Mouse (Mus musculus) embryo, embryonic 9.5 days (tissue): Measurements from ENCODE around the gene Ptpn6.
A peak's percentile ranks its signal among the peaks of the same experiment; 100 is the strongest.

Experiments used
- DNase-seq: peaks from one replicate; pipeline ENCODE4 v3.0.0-alpha.2; 2017; ENCODE audit errors: extremely low spot score

The Ptpn6 gene

DNA sequence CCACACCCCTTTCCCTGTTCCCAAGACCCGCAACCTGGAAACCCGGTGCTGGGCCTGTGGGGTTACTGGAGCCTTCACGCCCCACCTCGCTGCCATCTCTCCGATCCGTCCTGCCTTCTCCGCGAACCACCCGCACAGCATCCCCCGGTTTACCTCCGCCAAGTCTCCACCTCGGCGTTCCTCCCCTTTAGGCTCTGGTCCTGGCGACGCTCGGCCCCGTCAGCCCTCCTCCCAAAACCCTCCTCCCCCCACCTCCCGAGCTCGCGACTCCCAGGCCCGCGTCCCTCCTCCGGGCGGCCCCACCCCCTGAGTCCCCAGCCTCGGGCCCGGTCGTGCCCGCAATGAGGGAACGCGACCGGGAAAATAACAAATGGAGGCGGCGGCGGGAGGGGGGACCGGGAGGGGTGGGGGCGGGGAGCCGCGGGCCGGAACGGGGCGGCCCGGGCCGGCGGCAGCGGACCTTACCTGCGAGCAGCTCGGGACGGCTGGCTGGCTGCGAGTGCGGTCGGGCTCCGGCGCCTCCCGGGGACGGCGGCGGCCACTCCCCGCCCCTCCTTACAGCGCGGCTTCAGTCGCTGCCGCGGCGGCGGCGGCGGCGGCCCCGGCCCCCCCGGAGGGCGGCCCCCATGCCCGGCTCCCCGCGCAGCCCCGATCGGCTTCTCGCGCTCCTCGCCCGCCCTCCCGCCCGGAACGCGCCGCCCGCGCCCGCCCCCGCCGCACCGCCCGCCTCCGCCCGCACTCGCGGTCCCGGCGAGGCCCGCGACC lies 17.5 kb upstream of the Ptpn6 start, which contains the start of the genes Gm45234 and Atn1:
Gm45234 (minus strand) TSS at position 191 of the 765 bp plus-strand sequence.
Atn1 (minus strand) TSS at position 694 of the 765 bp plus-strand sequence.
- peak; percentile 84 for DNase-seq

- no peak for DNase-seq
These were observed 16.8 kb upstream of the Ptpn6 start for GRCm38 (mm10) chr6:124755306-124755705.

GRCm38 (mm10) chr6:124753861-124754260 lies 15.3 kb upstream of the Ptpn6 start:
- no peak for DNase-seq

DNA sequence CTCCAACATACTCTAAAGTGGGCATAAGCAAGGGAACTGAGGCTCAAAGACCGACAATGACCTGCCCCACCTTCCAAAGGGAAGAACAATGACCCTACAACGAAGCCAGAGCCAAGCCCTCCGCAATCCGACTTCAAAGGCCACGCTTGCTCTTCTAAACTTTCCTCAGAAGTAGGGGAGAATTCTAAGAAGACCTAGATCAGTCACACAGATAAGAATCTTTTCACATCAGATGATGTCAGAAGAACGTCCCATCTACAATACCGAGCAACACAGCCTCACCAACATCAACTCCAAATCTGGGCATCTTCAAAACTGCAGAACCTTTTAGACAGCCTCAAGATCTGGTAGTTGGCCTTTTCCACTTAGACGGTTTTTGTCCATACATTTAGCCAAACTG lies 11.9 kb upstream of the Ptpn6 start:
- no peak for DNase-seq

GRCm38 (mm10) chr6:124746654-124747632 lies 8.4 kb upstream of the Ptpn6 start:
- DNase-seq, result no peak

DNA sequence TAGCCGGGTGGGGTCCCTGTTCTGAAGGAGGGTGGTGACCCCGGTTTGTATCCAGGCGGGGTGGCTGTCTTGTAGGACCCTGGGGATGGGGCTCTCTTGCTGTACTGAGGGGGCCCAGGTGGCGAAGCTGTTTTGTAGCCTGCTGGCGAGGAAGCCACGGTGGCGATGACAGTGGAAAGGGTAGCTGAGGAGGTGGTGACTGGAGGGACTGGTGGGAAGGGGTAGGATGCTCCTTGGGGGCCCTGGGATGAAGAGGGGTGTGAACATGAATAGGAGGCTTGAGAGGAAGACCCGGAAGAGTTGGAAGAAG lies 7.7 kb upstream of the Ptpn6 start:
- DNase-seq, result no peak

GRCm38 (mm10) chr6:124745490-124746295 lies 7.2 kb upstream of the Ptpn6 start:
- DNase-seq, result peak; percentile 95

DNA sequence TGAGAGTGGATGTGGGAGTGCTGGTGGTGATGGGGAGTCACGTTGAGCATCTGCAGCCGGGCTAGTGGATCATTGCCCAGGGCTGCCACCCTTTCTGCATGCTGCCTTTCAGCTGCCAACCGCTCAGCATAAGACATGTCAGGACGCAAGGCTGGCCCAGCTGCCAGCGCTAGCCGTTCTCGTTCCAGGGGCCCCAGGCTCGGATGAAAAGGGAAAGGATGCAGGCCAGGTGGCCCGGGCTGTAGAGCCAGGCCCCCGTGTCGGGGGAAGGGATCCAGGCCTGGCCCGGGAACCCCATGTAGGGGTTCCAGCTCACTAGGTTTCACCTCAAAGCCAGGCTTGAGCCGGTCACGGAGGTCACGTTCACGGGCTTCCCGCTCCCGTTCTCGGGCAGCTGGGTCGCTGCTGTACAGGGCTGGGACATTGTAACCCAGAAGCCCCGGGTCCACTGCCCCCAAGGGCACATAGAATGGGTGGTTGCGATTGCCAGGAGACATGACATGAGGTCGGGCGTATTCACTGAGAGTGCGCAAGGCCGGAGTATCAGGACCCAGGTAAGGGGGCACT lies 6.3 kb upstream of the Ptpn6 start:
- no peak for DNase-seq

- DNase-seq, result no peak
These were observed 5.1 kb upstream of the Ptpn6 start for GRCm38 (mm10) chr6:124743647-124744046.

GRCm38 (mm10) chr6:124742839-124743514 lies 4.5 kb upstream of the Ptpn6 start:
- DNase-seq, result no peak

DNA sequence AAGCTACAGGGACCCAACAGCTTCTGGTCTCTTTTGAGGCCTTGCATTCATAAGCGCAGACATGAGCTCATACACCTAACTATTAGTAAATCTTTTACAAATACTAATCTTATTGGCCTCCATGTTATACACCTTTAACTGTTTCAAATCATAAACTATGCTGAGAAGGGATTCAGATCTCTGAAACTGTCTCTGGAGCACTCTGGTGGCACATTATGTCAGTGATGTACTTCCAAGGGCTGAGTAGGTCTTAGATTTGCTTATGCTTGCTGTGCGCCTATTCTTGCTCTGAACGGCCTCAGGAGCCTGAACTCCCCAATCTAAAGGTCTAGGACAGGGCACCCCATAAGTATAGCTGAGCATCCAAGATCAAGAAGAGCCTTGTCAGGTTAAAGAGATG lies 3.3 kb upstream of the Ptpn6 start:
- no peak for DNase-seq

DNA sequence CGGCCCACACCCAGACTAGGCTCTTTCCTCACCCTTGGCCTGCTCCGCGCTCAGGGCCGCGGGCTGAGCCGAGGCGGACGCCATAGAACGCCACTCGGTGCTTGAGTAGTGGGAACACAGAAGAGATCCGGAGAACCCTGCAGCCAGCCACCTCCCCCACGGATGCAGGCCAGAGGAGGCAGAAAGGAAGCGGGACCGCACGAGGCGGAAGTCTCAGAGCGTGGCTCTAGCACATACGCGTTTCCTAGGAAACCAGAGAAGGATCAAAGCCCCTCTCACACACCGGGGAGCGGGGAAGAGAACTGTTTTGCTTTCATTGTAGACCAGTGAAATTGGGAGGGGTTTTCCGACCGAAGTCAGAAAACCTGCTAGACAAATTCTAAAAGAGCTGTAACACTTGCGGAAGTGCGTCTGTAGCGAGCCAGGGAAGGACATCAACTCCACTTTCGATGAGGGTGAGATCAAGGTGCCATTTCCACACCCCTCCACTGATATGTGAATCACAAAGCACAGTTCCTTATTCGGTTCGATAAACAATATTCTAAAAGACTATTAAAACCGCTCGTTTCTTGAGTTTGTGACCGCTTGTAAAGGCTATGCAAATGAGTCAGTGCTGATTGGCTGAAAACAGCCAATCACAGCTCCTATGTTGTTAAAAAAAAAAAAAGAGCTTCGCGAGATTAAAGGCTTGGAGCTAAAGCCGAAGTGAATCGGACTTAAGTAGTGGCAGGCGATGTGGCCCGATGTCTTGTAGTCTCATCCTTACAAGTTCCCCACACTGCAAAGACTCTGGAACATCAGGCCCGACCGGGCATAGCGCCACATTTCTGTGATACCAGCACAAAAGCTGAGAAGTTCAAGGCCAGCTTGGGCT lies 2.6 kb upstream of the Ptpn6 start, which contains the start of gene Grcc10:
Grcc10 (minus strand) TSS at position 487 of the 874 bp plus-strand sequence.
- peak; percentile 95 for DNase-seq

DNA sequence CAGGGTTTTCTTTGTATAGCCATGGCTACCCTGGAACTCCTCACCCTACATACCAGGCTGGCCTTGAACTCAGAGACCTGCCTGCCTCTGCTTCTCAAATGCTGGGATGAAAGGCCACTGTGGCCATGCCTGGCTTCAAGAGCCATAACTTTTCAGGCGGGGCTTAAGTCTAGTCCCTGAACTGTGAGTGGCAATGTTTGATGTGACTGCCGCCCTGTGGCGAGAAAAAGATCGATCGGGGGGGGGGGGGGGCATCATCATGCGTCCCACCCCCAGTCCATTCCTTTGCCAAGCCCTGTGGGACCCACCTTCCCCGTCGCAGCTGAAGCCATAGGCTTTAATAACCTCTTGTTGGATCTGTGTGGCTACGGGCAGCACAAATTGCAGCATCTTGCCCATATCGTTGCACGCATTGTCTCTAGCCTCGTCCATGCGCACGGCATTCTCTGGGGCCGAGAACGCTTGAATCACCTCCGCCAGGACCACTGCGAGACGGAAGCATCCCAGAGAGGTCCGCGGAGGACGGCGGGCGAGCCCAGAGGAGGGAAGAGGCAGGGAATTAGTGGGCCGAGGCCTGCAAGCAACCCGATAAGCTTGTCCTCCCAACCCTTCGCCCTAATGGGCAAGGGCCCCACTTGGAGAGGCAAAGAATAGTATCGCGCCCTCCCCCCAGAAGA lies 1.8 kb upstream of the Ptpn6 start:
- DNase-seq, result no peak

DNA sequence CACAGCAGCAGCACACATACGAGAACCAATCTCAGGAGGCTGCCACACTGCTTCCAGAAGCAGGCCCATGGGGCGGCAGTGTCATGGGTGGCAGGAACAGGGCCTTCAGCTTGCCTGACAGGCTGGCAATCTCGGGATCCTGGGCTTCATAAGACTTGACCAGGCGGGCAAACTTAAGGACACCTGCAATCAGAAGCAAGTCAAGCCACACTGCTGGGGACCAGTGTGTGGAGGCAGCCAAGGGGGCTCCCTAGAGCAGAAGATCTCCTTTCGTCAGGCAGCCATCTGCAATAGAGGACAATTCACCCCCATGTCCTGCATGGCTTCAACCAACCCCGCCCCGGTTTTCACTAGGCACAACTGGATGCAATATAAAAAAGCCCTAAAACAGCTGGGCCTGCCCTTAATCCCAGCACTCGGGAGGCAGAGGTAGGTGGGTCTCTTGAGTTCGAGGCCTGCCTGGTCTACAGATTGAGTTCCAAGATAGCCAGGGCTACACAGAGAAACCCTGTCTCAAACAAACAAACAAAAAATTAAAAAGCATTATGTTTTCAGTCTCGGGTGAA lies 800 bp upstream of the Ptpn6 start:
- no peak for DNase-seq

DNA sequence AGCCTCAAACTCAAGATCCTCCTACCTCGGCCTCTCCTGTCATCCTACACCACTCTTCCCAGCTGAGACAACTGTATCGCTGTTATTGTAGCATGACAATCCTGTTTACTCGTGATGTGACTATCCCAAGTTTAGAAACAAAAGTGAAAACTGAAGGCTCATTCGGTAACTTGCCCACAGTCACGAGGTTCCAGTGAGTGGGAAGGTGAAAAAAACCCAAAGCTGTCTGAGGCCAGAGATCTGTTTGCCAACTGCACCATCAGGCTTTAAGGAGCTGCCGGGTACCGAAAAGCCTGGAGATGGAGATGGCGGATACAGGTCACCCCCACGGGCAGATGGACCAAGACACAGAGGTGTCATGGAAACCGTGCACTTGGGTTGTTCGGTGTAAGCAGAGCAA lies 1.5 kb downstream of the Ptpn6 start:
- DNase-seq, result no peak

- no peak for DNase-seq
These were observed 4.1 kb downstream of the Ptpn6 start for GRCm38 (mm10) chr6:124734417-124734816.

GRCm38 (mm10) chr6:124732476-124733370 lies 5.8 kb downstream of the Ptpn6 start:
- DNase-seq, result no peak

- DNase-seq, result no peak
These were observed 7.5 kb downstream of the Ptpn6 start for GRCm38 (mm10) chr6:124731038-124731437.
